Mouse (Mus musculus) induced T-regulatory cell, adult 2 months (primary cell): ENCODE results near the gene Tamm41.

Experiments used
- DNase-seq: peaks from one replicate; pipeline ENCODE4 v3.0.0-alpha.2; 2012; ENCODE audit warnings: low read depth

Tamm41 gene

DNA sequence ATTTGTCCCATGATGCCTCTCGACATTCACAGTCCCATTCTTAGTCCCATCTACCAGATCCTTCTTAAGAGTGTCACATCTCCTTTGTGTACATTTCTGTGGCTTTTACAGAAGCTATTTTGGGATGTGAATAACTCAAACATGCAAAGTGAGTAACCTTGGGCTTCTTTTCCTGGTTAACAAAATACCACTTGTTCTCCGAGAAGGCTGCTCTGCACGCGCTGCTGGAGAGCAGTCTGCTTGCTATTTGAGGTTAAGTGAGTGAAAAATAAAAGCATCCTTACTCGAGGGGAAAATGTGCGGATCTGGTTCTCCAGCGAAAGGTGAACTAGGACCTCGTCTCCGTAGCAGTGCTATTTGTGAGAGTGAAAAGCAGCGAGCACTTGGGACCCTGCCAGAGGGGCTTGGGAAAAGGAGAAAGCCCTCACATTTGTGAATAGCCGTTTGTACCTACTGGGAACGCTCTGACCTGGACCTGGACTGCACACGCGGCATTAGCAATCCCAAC, 10.1 kb downstream of the Tamm41 start:
- DNase-seq, result no peak

DNA sequence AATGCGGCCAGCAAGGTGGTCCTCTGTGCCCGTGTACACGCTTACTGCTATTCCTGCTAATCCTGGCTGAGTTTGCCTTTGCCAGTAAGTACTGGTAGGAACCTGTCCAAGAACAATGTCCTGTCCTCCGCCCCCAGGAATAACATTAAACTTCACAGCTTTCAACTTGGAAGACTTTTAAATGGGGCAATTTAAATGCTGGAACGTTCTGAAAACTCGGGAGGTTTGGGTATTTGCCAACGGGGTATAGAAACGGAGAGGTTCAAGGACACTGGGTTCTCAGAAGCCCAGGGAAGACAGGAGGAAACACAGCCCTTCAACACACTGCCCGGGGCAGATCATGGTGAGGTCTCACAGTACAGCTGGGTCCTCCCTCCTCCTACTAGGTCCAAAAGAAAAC, 14.8 kb downstream of the Tamm41 start:
- DNase-seq, result no peak

- no peak for DNase-seq
Observed at GRCm38 (mm10) chr6:115015461-115015860, 22.2 kb downstream of the Tamm41 start.

GRCm38 (mm10) chr6:115013574-115013973, 24.1 kb downstream of the Tamm41 start:
- no peak for DNase-seq

DNA sequence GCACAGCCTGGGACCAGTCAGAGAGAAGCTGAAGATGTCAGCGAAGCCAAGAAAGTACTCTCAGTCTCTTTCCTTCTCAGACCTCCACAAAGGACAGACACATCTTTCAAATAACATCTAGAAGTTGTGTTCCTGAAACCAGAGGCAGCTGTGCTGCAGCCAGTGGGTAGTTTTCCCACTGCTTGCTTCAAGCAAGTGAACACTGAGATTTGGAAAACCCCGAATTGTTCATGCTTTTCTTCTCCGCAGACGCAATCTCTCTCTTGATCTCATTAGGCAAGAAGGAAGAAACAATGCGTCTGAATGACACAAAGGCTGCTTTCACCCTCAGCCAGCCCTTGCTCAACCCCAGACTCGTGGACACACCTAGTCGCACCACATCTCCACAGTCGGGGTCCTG, 25.9 kb downstream of the Tamm41 start:
- DNase-seq, result no peak

GRCm38 (mm10) chr6:115010815-115011214, 26.9 kb downstream of the Tamm41 start:
- no peak for DNase-seq

- no peak for DNase-seq
Observed at GRCm38 (mm10) chr6:115010304-115010703, 27.4 kb downstream of the Tamm41 start.

GRCm38 (mm10) chr6:115007728-115008127, 29.9 kb downstream of the Tamm41 start:
- peak; percentile 80 for DNase-seq

GRCm38 (mm10) chr6:115006948-115007347, 30.7 kb downstream of the Tamm41 start:
- DNase-seq, result no peak

GRCm38 (mm10) chr6:115006065-115006464, 31.6 kb downstream of the Tamm41 start:
- no peak for DNase-seq

DNA sequence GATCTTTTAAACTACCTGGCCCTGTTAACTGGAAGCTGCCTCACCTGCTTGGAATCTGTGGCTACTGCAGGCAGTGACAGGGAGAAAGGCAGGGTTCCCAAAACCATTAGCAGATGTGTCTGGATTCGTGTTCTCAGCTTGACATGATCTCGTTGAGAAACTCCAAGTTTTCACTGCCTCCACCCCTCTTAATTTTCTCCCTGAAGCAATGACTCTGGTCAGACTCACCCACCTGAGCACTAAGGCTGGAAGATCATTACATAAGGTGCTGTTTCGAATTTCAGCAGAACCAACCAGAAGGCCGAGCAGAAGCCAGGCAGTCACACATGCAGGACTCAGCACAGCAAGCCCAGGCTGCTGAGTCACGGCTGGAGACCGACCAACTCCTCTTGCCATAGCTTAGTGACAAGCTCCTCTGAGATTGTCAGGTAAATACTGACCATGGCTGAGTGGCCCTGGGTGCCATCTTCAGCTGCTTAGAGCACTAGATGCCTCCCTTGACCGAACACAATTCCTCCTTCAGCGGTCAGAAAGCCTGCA, 32.3 kb downstream of the Tamm41 start:
- DNase-seq, result no peak

DNA sequence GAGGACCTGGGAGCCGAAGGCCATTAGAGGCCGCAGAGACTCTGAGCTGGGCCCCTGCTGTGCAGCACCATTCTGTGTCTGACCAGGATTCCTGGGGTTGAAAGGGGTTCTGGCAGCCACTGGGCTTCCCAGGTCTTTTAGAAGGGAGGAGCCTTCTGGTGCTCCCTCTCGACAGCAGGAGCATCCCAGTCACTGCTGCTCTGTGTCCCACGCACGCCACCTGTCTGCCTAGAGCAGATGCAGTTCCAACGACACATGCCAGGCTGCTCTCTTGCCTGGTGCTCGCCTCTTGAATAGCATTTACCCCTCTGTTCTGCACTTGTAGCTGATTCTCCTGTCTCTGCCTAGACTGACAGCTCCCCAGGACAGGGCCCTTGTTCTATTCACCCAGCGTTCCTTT, 33.0 kb downstream of the Tamm41 start:
- no peak for DNase-seq

- DNase-seq, result no peak
Observed at GRCm38 (mm10) chr6:114998374-114999031, 39.2 kb downstream of the Tamm41 start.

DNA sequence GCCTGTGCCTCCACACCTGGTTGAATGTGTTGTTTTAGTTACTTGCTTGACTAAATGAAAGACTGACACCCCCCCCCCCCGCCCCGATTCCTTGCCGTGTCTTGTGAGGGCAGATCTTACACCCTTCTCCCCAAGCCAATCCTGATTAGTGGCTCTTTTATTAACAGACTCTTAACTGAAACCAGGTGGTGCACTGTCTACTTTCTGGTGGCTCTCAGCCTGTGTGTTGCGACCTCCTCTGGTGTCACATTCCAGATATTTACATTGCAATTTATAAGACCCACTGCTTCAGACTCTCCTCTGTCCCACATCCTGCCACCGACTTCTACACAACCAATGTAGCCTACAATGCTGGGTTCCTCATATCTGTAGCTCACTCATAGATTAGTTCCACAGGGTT, 40.2 kb downstream of the Tamm41 start:
- no peak for DNase-seq

GRCm38 (mm10) chr6:114996910-114997309, 40.8 kb downstream of the Tamm41 start:
- DNase-seq, result no peak

DNA sequence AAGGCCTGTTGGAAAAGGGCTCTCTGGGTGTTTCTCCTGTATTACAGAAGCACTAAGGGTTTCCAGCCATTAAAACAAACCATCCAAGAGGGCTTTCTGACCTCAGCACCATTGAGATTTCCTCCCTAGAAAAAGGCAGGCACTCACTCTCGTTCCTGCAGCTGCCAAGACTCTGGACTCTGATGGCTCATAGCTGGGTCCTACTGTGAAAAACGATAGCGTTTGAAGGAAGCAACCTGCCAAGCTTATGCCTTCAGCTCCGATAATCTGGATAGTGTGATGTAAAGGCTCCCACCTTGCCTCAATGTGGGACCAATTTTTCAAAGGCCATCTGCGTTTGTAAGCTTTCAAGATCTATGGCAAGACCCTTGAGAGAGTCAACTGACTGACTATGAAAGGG, 43.6 kb downstream of the Tamm41 start:
- no peak for DNase-seq

DNA sequence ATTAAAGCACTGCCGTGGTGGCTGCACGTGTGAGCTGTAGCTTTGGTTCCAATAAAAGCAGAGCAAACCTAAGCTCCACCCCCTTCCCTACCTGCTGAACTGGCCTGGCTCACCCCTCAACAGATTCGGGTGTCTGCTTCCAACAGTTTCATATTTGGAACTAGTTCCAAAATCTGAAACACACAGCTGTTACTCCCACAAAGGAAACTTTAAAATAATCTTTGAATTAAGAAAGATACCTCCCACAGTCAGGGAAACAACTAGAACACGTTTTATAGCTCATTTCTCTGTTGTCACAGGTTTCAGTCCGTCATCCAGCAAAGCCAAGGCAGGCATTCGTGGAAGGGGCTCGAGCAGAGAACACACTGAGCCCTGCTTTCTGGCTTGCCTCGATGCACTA, 44.0 kb downstream of the Tamm41 start:
- DNase-seq, result no peak

DNA sequence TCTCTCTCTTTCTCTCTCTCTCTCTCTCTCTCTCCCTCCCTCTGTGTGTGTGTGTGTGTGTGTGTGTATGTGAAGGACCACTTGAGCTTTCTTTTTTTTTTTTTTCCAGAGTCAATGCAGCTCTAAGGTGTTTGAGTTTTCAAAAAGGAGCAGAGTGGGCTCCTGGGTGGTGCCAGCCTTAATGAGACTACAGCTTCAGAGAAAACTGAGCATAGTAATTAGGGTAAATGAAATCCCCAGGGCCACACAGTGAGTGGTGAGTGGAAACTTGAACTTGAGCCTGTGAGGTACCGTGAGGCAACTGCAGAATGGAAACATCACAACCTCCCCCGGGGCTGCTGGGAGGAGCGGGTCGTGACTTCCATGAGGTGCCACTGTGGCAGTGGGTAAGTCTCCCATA, 45.8 kb downstream of the Tamm41 start:
- no peak for DNase-seq

- DNase-seq, result no peak
Observed at GRCm38 (mm10) chr6:114988619-114988980, 49.1 kb downstream of the Tamm41 start.

GRCm38 (mm10) chr6:114987966-114988618, 49.6 kb downstream of the Tamm41 start:
- DNase-seq, result no peak

DNA sequence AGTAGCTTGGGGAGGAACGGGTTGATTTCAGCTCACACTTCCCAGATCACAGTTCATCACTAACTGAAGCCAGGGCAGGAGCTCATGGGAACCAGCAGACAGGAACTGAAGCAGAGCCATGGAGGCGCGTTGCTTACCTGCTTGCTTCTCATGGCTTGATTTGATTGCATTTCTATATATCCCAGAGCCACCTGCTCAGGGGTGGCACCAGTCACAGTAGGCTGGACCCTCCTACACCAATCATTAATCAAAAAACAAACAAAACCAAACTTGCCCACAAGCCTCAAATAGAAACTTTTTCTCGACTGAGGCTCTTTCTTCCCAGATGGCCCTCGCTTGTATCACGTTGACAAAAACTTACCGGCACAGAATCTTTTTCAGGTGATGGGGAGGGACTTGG, 55.0 kb downstream of the Tamm41 start:
- no peak for DNase-seq

GRCm38 (mm10) chr6:114979715-114980114, 58.0 kb downstream of the Tamm41 start:
- DNase-seq, result no peak

GRCm38 (mm10) chr6:114976915-114977419, 60.7 kb downstream of the Tamm41 start:
- DNase-seq, result no peak
